10 mouse cellular contexts compared by ENCODE assay signal in the genomic region with DNA sequence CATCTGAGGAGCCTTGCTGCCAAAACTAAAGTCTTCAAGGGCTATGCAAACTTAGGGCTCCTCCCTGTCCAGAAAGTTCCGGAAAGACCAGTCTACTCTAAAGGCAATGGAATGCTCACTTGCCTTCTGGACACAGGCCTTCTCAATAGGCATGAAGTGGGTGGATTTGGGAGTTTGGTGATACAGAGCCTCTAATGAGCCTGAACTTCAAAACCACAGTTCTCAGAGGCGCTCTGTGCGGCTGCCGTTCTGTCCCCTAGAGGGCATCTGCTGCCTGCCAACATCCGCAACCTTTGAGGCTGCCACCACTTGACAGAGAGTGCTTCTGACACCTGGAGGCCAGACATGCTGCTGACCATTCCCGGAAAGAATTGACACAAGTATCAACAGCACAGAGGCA. TPM values are rescaled to one million over a fixed set of nuclear protein-coding genes. Genes with fewer than 3 reads are reported as not detected.
DNase-seq lines count a peak whose midpoint lies in the region; ATAC-seq and TF ChIP-seq lines count a peak whose summit lies in the region.
"Had no signal": no experiment of that assay in that cellular context is flagged by ENCODE, and none has a peak within 500 bp of the region (broad histone marks: within the 10 kb centered on the region; RNA-seq: fewer than 3 reads in every experiment).

No protein-coding gene starts in this region.

- DNase-seq in adrenal gland, postnatal 36 days = peak; percentile 9 to 41
- no peak for DNase-seq in adrenal gland, adult 2 months
- peak; percentile 33 for DNase-seq in thymus, adult 2 months
- no peak for DNase-seq in thymus, adult 18-20 months
- peak; percentile 76 for DNase-seq in lung, postnatal 0 days (ENCODE audit: low spot score)
- peak; percentile 66 for DNase-seq in thymus, postnatal 4 days
- no peak for DNase-seq in cerebellum, postnatal 25 days
- DNase-seq in ovary, postnatal 36 days (ENCODE audit: low spot score) = no peak

- TF ChIP-seq CTCF in thymus, adult 2 months (IDR thresholded peaks at IDR 0.05; ENCODE audit: borderline replicate concordance, control insufficient read depth, extremely low read depth, insufficient read depth, low read length, poor library complexity) = peak; percentile 36; the same call in 1 of the 2 replicates
- TF ChIP-seq CTCF in lung, postnatal 0 days (IDR thresholded peaks at IDR 0.05) = peak; percentile 71

- H3K4me2 ChIP-seq in lung, postnatal 0 days (replicated peaks; ENCODE audit: low read depth, low read length) = no peak overlapping the region
- H3K4me2 ChIP-seq: embryonic facial prominence, embryonic 13.5 days had no signal

- no peak for TF ChIP-seq POLR2A in thymus, adult 2 months (IDR thresholded peaks at IDR 0.05; ENCODE audit: control insufficient read depth, extremely low read depth, insufficient read depth, low read length, poor library complexity)

- no peaks in the 10 kb centered on the region for H3K27me3 ChIP-seq in thymus, adult 2 months (ENCODE audit: control insufficient read depth, insufficient read depth, low read length)
- H3K27me3 ChIP-seq in lung, postnatal 0 days (replicated peaks; ENCODE audit: insufficient read depth, low read length) = no peaks in the 10 kb centered on the region

- TF ChIP-seq EP300 in lung, postnatal 0 days (IDR thresholded peaks at IDR 0.05) = no peak; the same call in 1 of the 2 replicates

- no peak overlapping the region for H3K9ac ChIP-seq in lung, postnatal 0 days (replicated peaks; ENCODE audit: low read depth)
- H3K9ac ChIP-seq: embryonic facial prominence, embryonic 13.5 days had no signal

- no peaks in the 10 kb centered on the region for H3K36me3 ChIP-seq in thymus, adult 2 months (ENCODE audit: control insufficient read depth, insufficient read depth, low read length)
- no peaks in the 10 kb centered on the region for H3K36me3 ChIP-seq in lung, postnatal 0 days (ENCODE audit: insufficient read depth, low read length)
- H3K36me3 ChIP-seq: embryonic facial prominence, embryonic 13.5 days had no signal

- whole genome bisulfite sequencing in thymus, adult 2 months = 21% methylated on average over 6 of the region's 6 CpGs
- WGBS in lung, postnatal 0 days = 14% methylated on average over 6 of the region's 6 CpGs

- no peaks in the 10 kb centered on the region for H3K9me3 ChIP-seq in lung, postnatal 0 days (ENCODE audit: low read length)
- H3K9me3 ChIP-seq: embryonic facial prominence, embryonic 13.5 days had no signal

- ATAC-seq in lung, postnatal 0 days = peak; percentile 88

- H3K4me3 ChIP-seq in thymus, adult 2 months (ENCODE audit: control insufficient read depth, insufficient read depth, low read length) = no peak overlapping the region
- no peak overlapping the region for H3K4me3 ChIP-seq in lung, postnatal 0 days (ENCODE audit: low read depth, low read length)
- H3K4me3 ChIP-seq: embryonic facial prominence, embryonic 13.5 days had no signal

- H3K4me1 ChIP-seq in thymus, adult 2 months (replicated peaks; ENCODE audit: control insufficient read depth, insufficient read depth, low read length) = no peaks in the 10 kb centered on the region
- H3K4me1 ChIP-seq in lung, postnatal 0 days (ENCODE audit: insufficient read depth, low read depth, low read length) = no peaks in the 10 kb centered on the region

- H3K27ac ChIP-seq in thymus, adult 2 months (ENCODE audit: control insufficient read depth, insufficient read depth, low read length) = no peak overlapping the region
- H3K27ac ChIP-seq in lung, postnatal 0 days (ENCODE audit: low read length) = no peak overlapping the region
- H3K27ac ChIP-seq: embryonic facial prominence, embryonic 13.5 days had no signal

RNA-seq across cellular contexts. Expression of a gene that starts 40.5 kb away (rescaled TPM):
- total RNA-seq in adrenal gland, postnatal 36 days (2021) = under 1 TPM; 0.07 to 0.20 TPM
- not detected for total RNA-seq in adrenal gland, adult 2 months (2021)
- 0.02 TPM in 1 of 2 replicates, not detected in the other for polyA plus RNA-seq in adrenal gland, adult 2 months (2012; rRNA removed)
- 0.47 and 4.3 TPM in 2 replicates for polyA plus RNA-seq in thymus, adult 2 months (2012; rRNA removed)
- polyA plus RNA-seq in lung, postnatal 0 days (2015; fragmentation: Nextera tagmentation; extraction: Ambion mirVana) = 0.53 and 0.62 TPM in 2 replicates
- total RNA-seq: neutrophil, adult 5-6 weeks had no signal

RNA-seq across cellular contexts. Expression of a gene that starts 47.6 kb away (rescaled TPM):
- 1 to 10 TPM; 7.2 to 9.9 TPM for total RNA-seq in adrenal gland, postnatal 36 days (2021)
- total RNA-seq in adrenal gland, adult 2 months (2021) = 1 to 10 TPM; 7.3 to 7.9 TPM
- polyA plus RNA-seq in adrenal gland, adult 2 months (2012; rRNA removed) = 3.8 and 4.2 TPM in 2 replicates
- polyA plus RNA-seq in thymus, adult 2 months (2012; rRNA removed) = 19.6 and 21.3 TPM in 2 replicates
- polyA plus RNA-seq in lung, postnatal 0 days (2015; fragmentation: Nextera tagmentation; extraction: Ambion mirVana) = 21.8 and 25.8 TPM in 2 replicates

Comparison
In these comparisons a context has a peak if more than half of its experiments do, and no peak if none do; other contexts are left out.
1. DNase-seq: peak in adrenal gland, postnatal 36 days (2 of 2), thymus, adult 2 months (single experiment), lung, postnatal 0 days (single experiment) and thymus, postnatal 4 days (single experiment); none in adrenal gland, adult 2 months (single experiment), thymus, adult 18-20 months (0 of 2), cerebellum, postnatal 25 days (0 of 2) and ovary, postnatal 36 days (single experiment).